Mouse (Mus musculus) cerebellum, adult 2 months (tissue): ENCODE results near the gene Pex11g. TPM values are rescaled to one million over a fixed set of nuclear protein-coding genes. Genes with fewer than 3 reads are reported as not detected.

ENCODE experiments used
- DNase-seq, 2 experiments: peaks; one replicate each; pipeline ENCODE4 v3.0.0; 2021
- H3K27ac ChIP-seq: fragments of 200-500 bp; 2 replicates; pipeline ENCODE4 v1.5.1; 2012; ENCODE audit warnings: low read length, control low read depth, inconsistent platforms; ENCODE audit not compliant: insufficient read depth
- H3K27me3 ChIP-seq: fragments of 200-500 bp; 2 replicates; pipeline ENCODE4 v1.6.1; 2012; ENCODE audit warnings: inconsistent platforms, mild to moderate bottlenecking, low read length, moderate library complexity; ENCODE audit not compliant: control insufficient read depth, insufficient read depth
- H3K4me1 ChIP-seq: fragments of 200-500 bp; 2 replicates; pipeline ENCODE4 v1.6.1; 2011; ENCODE audit warnings: low read length; ENCODE audit not compliant: control insufficient read depth, insufficient read depth
- H3K4me3 ChIP-seq: fragments of 200-500 bp; replicated peaks from 2 replicates; pipeline ENCODE3; 2011; ENCODE audit warnings: mild to moderate bottlenecking, low read depth, low read length, control low read depth; ENCODE audit not compliant: insufficient read depth
- CTCF ChIP-seq: fragments of 200-500 bp; IDR thresholded peaks from 2 replicates; pipeline ENCODE4 v1.5.1; 2011; ENCODE audit warnings: low read depth, mild to moderate bottlenecking, control low read depth, low read length, moderate library complexity, borderline replicate concordance; ENCODE audit not compliant: insufficient read depth
- POLR2A ChIP-seq: fragments of 200-500 bp; IDR thresholded peaks from 2 replicates; pipeline ENCODE4 v1.6.1; 2011; ENCODE audit warnings: low read length, control low read depth, borderline replicate concordance; ENCODE audit not compliant: insufficient read depth
- WGBS: fragments of 180-500 bp; shearing (Covaris S2); methylation state at CpG from one replicate; pipeline ENCODE4 v1.1.7; 2018; 5-methylcytosine and 5-hydroxymethylcytosine counted together
- polyA plus RNA-seq: library from polyadenylated mRNA; depleted of rRNA; stranded (reverse); fragments of >200 nt; gene quantifications from 2 replicates; pipeline ENCODE4 v1.2.3, GENCODE M21; 2012

Gene Pex11g
- polyA plus RNA-seq, 1 experiment, result 1.5 TPM

DNA sequence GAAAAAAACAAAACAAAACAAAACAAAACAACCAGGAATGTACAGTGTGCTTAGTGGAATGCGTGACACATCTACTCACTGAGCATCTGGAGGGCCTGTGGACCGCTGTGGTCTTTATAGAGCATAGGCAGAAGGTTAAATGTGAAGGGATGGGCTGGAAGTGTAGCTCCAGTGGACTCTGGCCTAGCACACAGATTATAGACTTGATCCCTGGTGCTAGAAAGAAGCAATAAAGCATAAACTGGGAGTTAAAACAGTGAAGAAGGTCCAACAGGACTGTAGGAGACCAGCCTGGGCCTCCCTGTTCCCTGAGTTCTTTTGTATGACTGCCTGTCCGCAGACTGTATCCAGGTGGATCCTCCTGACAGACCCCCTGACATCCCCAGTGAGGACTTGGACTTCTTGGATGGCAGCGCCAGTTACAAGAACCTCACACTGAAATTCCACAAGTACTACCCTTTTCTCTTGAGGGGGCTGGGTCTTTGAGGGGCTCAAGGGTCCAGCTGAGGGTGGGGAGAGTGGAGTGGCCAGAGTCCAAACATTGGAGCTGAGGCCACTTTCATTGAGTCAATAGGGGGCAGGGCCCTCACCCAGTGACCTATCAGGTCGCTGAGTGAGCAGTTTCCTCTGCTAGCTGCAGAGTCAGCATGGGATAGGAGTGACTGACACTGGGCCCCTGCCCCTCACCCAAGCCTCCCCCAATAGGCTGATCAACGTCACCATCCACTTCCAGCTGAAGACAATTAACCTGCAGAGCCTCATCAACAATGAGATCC is 40.7 kb upstream of the Pex11g start:
- no peak for TF ChIP-seq POLR2A
- no peak for DNase-seq
- WGBS, result 88% methylated on average over 6 of the region's 6 CpGs
- H3K27ac ChIP-seq, result no peak overlapping the region
- H3K27me3 ChIP-seq, result no peaks in the 10 kb centered on the region
- H3K4me3 ChIP-seq, result no peak overlapping the region
- no peaks in the 10 kb centered on the region for H3K4me1 ChIP-seq

DNA sequence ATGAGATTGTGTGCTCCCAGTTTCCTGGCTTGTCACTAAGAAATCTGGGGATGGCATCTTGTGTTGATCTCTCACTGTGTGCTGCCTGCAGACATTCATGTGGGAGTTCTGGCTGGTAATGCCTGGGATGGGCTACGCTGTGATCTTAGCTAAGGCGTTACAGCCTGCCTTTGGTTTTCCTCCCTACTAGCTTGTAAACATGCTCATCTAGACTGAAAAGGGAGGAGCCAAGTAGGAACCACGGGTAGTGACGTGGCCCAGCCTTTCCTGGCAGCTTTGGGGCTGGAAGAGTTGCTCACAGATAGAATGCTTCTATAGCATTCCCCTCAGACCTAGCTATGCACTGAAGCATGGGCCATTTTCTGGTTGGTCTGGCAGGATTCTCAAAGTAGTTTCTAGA is 34.7 kb upstream of the Pex11g start:
- 56% methylated on average over 4 of the region's 4 CpGs for WGBS
- no peaks in the 10 kb centered on the region for H3K27me3 ChIP-seq
- no peaks in the 10 kb centered on the region for H3K4me1 ChIP-seq
- TF ChIP-seq CTCF (no peak), POLR2A (no peak)
- no peak for DNase-seq
- no peak overlapping the region for H3K27ac ChIP-seq
- H3K4me3 ChIP-seq, result no peak overlapping the region

DNA sequence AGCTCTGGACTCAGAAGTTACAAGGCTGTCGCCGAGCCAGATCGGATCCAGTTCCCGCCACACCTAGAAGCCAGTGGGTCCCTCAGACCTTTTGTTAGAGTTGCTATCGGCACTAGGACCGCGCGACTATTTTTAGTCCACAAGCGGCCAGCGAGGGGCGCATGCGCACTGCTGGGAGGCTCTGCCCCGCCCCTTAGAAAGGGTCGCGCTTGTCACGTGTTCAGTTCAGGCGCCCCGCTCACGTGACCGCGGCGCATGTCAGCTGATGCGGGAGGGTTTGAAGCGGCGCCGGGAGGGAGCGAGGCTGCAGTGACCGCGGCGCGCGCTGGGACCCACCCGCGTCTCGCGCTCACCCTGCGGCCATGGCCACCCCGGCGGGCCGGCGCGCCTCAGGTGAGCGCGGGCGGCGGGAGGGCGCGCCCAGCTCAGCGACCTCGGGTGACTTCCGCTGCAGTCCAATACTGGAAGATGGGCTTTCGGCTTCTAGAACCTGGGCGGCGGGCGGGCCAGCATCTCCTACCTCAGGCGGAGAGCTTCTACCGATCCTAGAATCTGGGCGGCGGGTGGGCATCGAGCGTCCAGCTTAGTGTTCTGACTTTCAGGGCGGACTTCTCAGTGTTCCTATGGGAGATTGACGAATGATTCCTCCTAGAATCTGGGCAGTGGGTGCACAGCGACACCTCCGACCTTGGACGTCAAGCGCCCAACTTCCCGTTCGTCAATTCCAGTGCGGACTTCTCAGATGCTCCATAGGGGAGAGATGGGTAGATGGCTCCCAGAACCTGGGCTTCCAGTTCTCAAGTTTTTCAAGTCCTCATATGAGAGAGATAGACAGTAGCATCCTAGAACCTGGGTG is 33.0 kb upstream of the Pex11g start, which contains the start of gene Mcoln1:
Mcoln1 (plus strand) TSS at position 223 of the 856 bp plus-strand sequence.
- H3K27ac ChIP-seq, result peak within 1 kb of the TSS; percentile 60
- WGBS, result under 1% methylated on average over 70 of the region's 70 CpGs
- peak; percentile 99 for DNase-seq
- no peaks in the 10 kb centered on the region; the same call in 1 of the 2 replicates for H3K4me1 ChIP-seq
- TF ChIP-seq POLR2A (peak; percentile 89), CTCF (no peak)
- no peaks in the 10 kb centered on the region for H3K27me3 ChIP-seq
- H3K4me3 ChIP-seq, result peak within 1 kb of the TSS; percentile 86

DNA sequence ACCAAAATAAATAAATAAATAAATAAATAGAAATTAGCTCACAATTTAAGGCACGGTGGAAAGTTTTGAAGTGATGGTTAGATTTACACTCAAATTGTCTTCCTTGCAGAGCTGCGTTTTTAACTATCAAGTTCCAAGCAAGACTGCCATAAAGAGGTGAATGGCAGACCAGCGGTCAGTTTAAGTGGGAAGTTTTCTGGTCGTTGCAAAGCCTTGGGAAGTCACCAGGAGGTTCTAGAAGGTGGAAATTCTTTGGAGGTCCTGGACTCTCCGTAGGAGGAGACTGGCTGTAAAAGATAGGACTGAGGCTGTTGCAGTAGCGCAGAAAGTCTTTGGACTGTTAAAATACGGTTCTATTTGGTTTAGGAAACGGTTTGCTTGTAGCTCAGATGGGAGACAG is 32.3 kb upstream of the Pex11g start:
- H3K4me3 ChIP-seq, result peak overlapping the region; percentile 86
- TF ChIP-seq POLR2A (no peak), CTCF (no peak)
- WGBS, result 5% methylated on average over 8 of the region's 8 CpGs
- peak overlapping the region; percentile 60 for H3K27ac ChIP-seq
- DNase-seq, result no peak
- H3K27me3 ChIP-seq, result no peaks in the 10 kb centered on the region
- no peaks in the 10 kb centered on the region; the same call in 1 of the 2 replicates for H3K4me1 ChIP-seq

DNA sequence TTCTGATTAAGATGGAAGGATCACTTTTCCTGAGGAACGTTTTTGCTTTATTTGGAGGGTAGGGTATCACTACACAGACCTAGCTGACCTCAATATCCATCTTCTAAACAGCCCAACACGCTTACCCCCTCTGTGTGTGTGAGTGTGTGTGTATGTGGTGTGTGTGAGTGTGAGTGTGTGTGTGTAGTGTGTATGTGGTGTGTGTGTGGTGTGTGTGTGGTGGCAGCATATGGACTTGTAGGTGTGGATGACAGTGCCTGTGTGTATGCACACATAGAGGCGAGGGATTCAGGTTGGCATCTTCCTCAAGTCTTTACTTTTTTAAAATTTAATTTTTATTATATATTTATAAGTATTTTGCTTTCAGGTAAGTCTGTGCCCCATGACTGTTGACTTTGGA is 31.1 kb upstream of the Pex11g start:
- WGBS, result 86% methylated on average over 3 of the region's 3 CpGs
- DNase-seq, result no peak
- no peak overlapping the region for H3K4me3 ChIP-seq
- H3K27ac ChIP-seq, result no peak overlapping the region
- H3K27me3 ChIP-seq, result no peaks in the 10 kb centered on the region
- TF ChIP-seq POLR2A (no peak), CTCF (no peak)
- H3K4me1 ChIP-seq, result peaks cover 4% of the 10 kb centered on the region

DNA sequence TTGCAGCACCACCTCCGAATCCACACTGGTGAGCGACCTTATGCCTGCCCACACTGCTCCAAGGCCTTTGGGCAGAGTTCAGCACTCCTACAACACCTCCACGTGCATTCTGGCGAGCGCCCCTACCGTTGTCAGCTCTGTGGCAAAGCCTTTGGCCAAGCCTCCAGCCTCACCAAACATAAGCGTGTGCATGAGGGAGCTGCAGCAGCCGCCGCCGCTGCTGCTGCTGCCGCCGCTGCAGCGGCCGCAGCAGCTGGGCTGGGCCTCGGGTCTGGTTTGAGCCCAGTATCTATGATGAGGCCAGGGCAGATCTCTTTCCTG is 28.9 kb upstream of the Pex11g start:
- Histone ChIP-seq H3K27ac (no peak overlapping the region), H3K27me3 (no peaks in the 10 kb centered on the region), H3K4me1 (peaks cover 4% of the 10 kb centered on the region), H3K4me3 (no peak overlapping the region)
- no peak for TF ChIP-seq POLR2A
- TF ChIP-seq CTCF, result no peak
- no peak for DNase-seq
- WGBS, result 76% methylated on average over 15 of the region's 15 CpGs

DNA sequence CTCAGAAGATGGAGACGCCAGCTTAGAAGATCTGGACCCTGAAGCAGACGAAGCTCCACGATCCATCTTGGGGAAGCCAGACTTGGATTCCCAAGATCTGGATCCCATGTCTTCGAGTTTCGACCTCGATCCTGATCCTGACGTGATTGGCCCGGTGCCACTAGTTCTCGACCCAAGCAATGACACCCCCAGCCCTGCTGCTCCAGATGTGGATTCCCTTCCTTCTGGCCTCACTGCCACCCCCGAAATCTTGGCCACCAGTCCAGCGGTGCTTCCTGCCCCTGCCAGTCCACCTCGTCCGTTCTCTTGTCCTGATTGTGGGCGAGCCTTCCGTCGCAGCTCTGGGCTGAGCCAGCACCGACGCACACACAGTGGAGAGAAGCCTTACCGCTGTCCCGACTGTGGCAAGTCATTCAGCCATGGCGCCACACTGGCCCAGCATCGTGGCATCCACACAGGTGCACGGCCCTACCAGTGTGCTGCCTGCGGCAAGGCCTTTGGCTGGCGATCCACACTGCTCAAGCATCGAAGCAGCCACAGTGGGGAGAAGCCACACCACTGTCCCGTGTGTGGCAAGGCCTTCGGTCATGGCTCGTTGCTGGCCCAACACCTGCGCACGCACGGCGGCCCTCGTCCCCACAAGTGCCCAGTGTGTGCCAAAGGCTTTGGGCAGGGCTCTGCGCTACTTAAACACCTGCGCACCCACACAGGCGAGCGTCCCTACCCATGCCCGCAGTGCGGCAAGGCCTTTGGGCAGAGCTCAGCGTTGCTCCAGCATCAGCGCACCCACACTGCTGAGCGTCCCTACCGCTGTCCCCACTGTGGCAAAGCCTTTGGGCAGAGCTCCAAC is 28.3 kb upstream of the Pex11g start:
- Histone ChIP-seq H3K4me1 (peaks cover 4% of the 10 kb centered on the region), H3K27me3 (no peaks in the 10 kb centered on the region), H3K4me3 (no peak overlapping the region), H3K27ac (no peak overlapping the region)
- WGBS, result 94% methylated on average over 44 of the region's 44 CpGs
- no peak for DNase-seq
- TF ChIP-seq POLR2A (no peak), CTCF (no peak)
